Comparison of ENCODE assay signal across 20 mouse cellular contexts in the genomic region with DNA sequence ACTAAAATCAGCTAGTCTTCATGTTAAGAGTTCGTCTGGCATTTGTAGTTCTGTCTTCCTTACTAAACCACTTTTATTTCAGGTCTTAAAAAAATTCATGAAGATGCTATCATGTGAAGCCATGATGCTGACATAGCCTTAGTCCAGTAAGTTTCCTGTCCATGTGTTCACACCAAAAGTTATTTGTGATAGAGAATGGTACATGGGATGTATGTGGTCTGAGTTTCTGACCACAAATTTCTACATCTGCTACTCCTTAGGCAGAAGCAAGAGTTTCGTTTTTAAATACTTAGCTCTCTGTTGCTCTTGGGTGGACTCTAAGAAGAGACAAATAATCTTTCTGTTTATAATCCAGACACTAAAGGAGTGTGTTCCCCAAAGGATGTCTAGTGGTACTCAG. TPM values are rescaled to one million over a fixed set of nuclear protein-coding genes. Genes with fewer than 3 reads are reported as not detected.
"Had no signal": no experiment of that assay in that cellular context is flagged by ENCODE, and none has a peak within 500 bp of the region (broad histone marks: within the 10 kb centered on the region; RNA-seq: fewer than 3 reads in every experiment).

No protein-coding gene starts in this region.

- DNase-seq: lung, adult 18-20 months; lung, embryonic 14.5 days; lung, postnatal 10 days; lung, postnatal 4 days; midbrain, embryonic 14.5 days; right cerebral cortex, postnatal 25 days; right cerebral cortex, postnatal 4 days; spleen, adult 18-20 months; thymus, adult 2 months; thymus, postnatal 25 days; thymus, postnatal 4 days had no signal

- H3K9ac ChIP-seq: liver, embryonic 14.5 days; lung, embryonic 14.5 days; midbrain, embryonic 12.5 days; neural tube, embryonic 12.5 days had no signal

- H3K4me1 ChIP-seq: midbrain, embryonic 10.5 days; midbrain, embryonic 12.5 days; neural tube, embryonic 12.5 days had no signal

- H3K27me3 ChIP-seq: midbrain, embryonic 12.5 days; neural tube, embryonic 12.5 days had no signal

- H3K4me3 ChIP-seq: midbrain, embryonic 10.5 days; midbrain, embryonic 12.5 days; neural tube, embryonic 12.5 days had no signal

- H3K27ac ChIP-seq: liver, embryonic 14.5 days; midbrain, embryonic 10.5 days; midbrain, embryonic 12.5 days; neural tube, embryonic 12.5 days had no signal

- H3K36me3 ChIP-seq: midbrain, embryonic 10.5 days; midbrain, embryonic 12.5 days; neural tube, embryonic 12.5 days had no signal

- ATAC-seq: midbrain, embryonic 16.5 days had no signal

RNA-seq across cellular contexts. Expression of a gene that starts 14.2 kb away (rescaled TPM):
- polyA plus RNA-seq: lung, embryonic 14.5 days; lung, embryonic 16.5 days; midbrain, embryonic 10.5 days; midbrain, embryonic 12.5 days; midbrain, embryonic 14.5 days; midbrain, embryonic 16.5 days; neural tube, embryonic 12.5 days; neural tube, embryonic 14.5 days; stomach, embryonic 14.5 days; stomach, embryonic 16.5 days had no signal
